Mouse (Mus musculus) MEL (cell line): ENCODE measurements around the gene Hspe1. TPM values are rescaled to one million over a fixed set of nuclear protein-coding genes. Genes with fewer than 3 reads are reported as not detected.

Source experiments
- DNase-seq: peaks from one replicate; pipeline ENCODE4 v3.0.0; 2011; ENCODE audit warnings: low read depth, low spot score
- H3K27ac ChIP-seq: 2 replicates; pipeline ENCODE4 v1.5.1; 2012; ENCODE audit warnings: low read depth, mild to moderate bottlenecking, control low read depth, low read length, moderate library complexity; ENCODE audit not compliant: control insufficient read depth
- H3K27me3 ChIP-seq, 2 experiments: fragments of 150-350 bp in 1 of 2; sonication (generic) in 1 of 2; 2 replicates each; pipeline ENCODE4 v1.6.1; 2012; ENCODE audit warnings: low read length in 2 of 2, mild to moderate bottlenecking in 2 of 2, improper control_type of control experiment in 1 of 2, moderate library complexity in 1 of 2; ENCODE audit not compliant: insufficient read depth in 2 of 2, control insufficient read depth in 1 of 2
- H3K36me3 ChIP-seq, 2 experiments: 2 replicates each; pipeline ENCODE4 v1.6.1; 2012 to 2014; ENCODE audit warnings: low read length in 2 of 2, improper control_type of control experiment in 1 of 2, inconsistent platforms in 1 of 2, mild to moderate bottlenecking in 1 of 2; ENCODE audit not compliant: insufficient read depth in 2 of 2, control insufficient read depth in 1 of 2
- H3K4me1 ChIP-seq, 2 experiments: fragments of 150-350 bp in 1 of 2; sonication (generic) in 1 of 2; 2 replicates each; pipeline ENCODE4 v1.6.1; 2012; ENCODE audit warnings: low read length in 2 of 2, improper control_type of control experiment in 1 of 2, mild to moderate bottlenecking in 1 of 2; ENCODE audit not compliant: insufficient read depth in 2 of 2, control insufficient read depth in 1 of 2
- H3K4me3 ChIP-seq, 2 experiments: fragments of 150-350 bp in 1 of 2; sonication (generic) in 1 of 2; 2 replicates each; pipeline ENCODE4 v1.5.1; 2012; ENCODE audit warnings: low read depth in 2 of 2, low read length in 2 of 2, mild to moderate bottlenecking in 2 of 2, moderate library complexity in 2 of 2, control low read depth in 1 of 2, improper control_type of control experiment in 1 of 2; ENCODE audit not compliant: control insufficient read depth in 1 of 2, insufficient read depth in 1 of 2
- H3K79me2 ChIP-seq: 2 replicates; pipeline ENCODE4 v1.6.1; 2012; ENCODE audit warnings: mild to moderate bottlenecking, low read length, moderate library complexity; ENCODE audit not compliant: control insufficient read depth, poor library complexity, insufficient read depth
- H3K9ac ChIP-seq: 2 replicates; pipeline ENCODE4 v1.6.1; 2012; ENCODE audit warnings: low read depth, mild to moderate bottlenecking, control low read depth, low read length, moderate library complexity; ENCODE audit not compliant: control insufficient read depth, poor library complexity, severe bottlenecking
- H3K9me3 ChIP-seq: fragments of 150-350 bp; sonication (generic); replicated peaks from 2 replicates; pipeline ENCODE4 v1.6.1; 2012; ENCODE audit warnings: mild to moderate bottlenecking, low read length, improper control_type of control experiment, moderate library complexity; ENCODE audit not compliant: insufficient read depth
- BHLHE40 ChIP-seq: IDR thresholded peaks from 2 replicates; pipeline ENCODE4 v1.6.1; 2012; ENCODE audit warnings: low read depth, mild to moderate bottlenecking, inconsistent platforms, low read length, improper control_type of control experiment, borderline replicate concordance
- CHD1 ChIP-seq: IDR thresholded peaks from 2 replicates; pipeline ENCODE4 v1.6.1; 2012; ENCODE audit warnings: low read depth, mild to moderate bottlenecking, inconsistent platforms, low read length, improper control_type of control experiment
- CHD2 ChIP-seq: IDR thresholded peaks from 2 replicates; pipeline ENCODE4 v1.6.1; 2011; ENCODE audit warnings: low read length, improper control_type of control experiment
- E2F4 ChIP-seq: IDR thresholded peaks from 2 replicates; pipeline ENCODE4 v1.6.1; 2011; ENCODE audit warnings: low read depth, low read length, improper control_type of control experiment, borderline replicate concordance
- ELF1 ChIP-seq: IDR thresholded peaks from 2 replicates; pipeline ENCODE4 v1.6.1; 2014; ENCODE audit warnings: low read depth, mild to moderate bottlenecking, inconsistent platforms, low read length, improper control_type of control experiment, moderate library complexity
- EP300 ChIP-seq, 2 experiments: IDR thresholded peaks; 2 replicates each; pipeline ENCODE4 v1.6.1; 2011; ENCODE audit warnings: improper control_type of control experiment in 2 of 2, low read length in 2 of 2, low read depth in 1 of 2, mild to moderate bottlenecking in 1 of 2
- ETS1 ChIP-seq: IDR thresholded peaks from 2 replicates; pipeline ENCODE4 v1.6.1; 2012; ENCODE audit warnings: low read depth, mild to moderate bottlenecking, inconsistent platforms, low read length, improper control_type of control experiment, moderate library complexity
- GABPA ChIP-seq: IDR thresholded peaks from 2 replicates; pipeline ENCODE4 v1.6.1; 2012; ENCODE audit warnings: low read depth, mild to moderate bottlenecking, inconsistent platforms, low read length, improper control_type of control experiment, moderate library complexity
- GATA1 ChIP-seq: IDR thresholded peaks from 2 replicates; pipeline ENCODE4 v1.6.1; 2011; ENCODE audit warnings: low read depth, low read length, improper control_type of control experiment
- JUND ChIP-seq: IDR thresholded peaks from 2 replicates; pipeline ENCODE4 v1.6.1; 2011; ENCODE audit warnings: low read depth, mild to moderate bottlenecking, improper control_type of control experiment, low read length
- MAFK ChIP-seq: IDR thresholded peaks from 2 replicates; pipeline ENCODE4 v1.6.1; 2011; ENCODE audit warnings: low read depth, mild to moderate bottlenecking, low read length, improper control_type of control experiment, borderline replicate concordance
- MAX ChIP-seq: IDR thresholded peaks from 2 replicates; pipeline ENCODE4 v1.6.1; 2011; ENCODE audit warnings: low read length, improper control_type of control experiment
- MAZ ChIP-seq: IDR thresholded peaks from 2 replicates; pipeline ENCODE4 v1.6.1; 2012; ENCODE audit warnings: low read depth, mild to moderate bottlenecking, inconsistent platforms, low read length, improper control_type of control experiment
- MEF2A ChIP-seq: IDR thresholded peaks from 2 replicates; pipeline ENCODE4 v1.6.1; 2014; ENCODE audit warnings: low read depth, mild to moderate bottlenecking, inconsistent platforms, low read length, improper control_type of control experiment; ENCODE audit not compliant: poor library complexity, insufficient replicate concordance, severe bottlenecking; ENCODE audit errors: extremely low read depth
- MXI1 ChIP-seq: IDR thresholded peaks from 2 replicates; pipeline ENCODE4 v1.6.1; 2011; ENCODE audit warnings: mild to moderate bottlenecking, low read depth, low read length, improper control_type of control experiment
- MYC ChIP-seq: IDR thresholded peaks from 2 replicates; pipeline ENCODE4 v1.6.1; 2011; ENCODE audit warnings: low read depth, mild to moderate bottlenecking, low read length, improper control_type of control experiment, moderate library complexity
- NRF1 ChIP-seq: IDR thresholded peaks from 2 replicates; pipeline ENCODE4 v1.6.1; 2014; ENCODE audit warnings: low read depth, mild to moderate bottlenecking, inconsistent platforms, low read length, improper control_type of control experiment, moderate library complexity; ENCODE audit not compliant: poor library complexity, insufficient read depth, severe bottlenecking
- POLR2A ChIP-seq, 2 experiments: IDR thresholded peaks; 2 replicates each; pipeline ENCODE4 v1.6.1; 2011 to 2012; ENCODE audit warnings: low read length in 2 of 2, mild to moderate bottlenecking in 2 of 2, control low read depth in 1 of 2, improper control_type of control experiment in 1 of 2, low read depth in 1 of 2, moderate library complexity in 1 of 2; ENCODE audit not compliant: control insufficient read depth in 1 of 2, insufficient read depth in 1 of 2, poor library complexity in 1 of 2
- POLR2AphosphoS2 ChIP-seq: IDR thresholded peaks from 2 replicates; pipeline ENCODE4 v1.6.1; 2011; ENCODE audit warnings: low read length, improper control_type of control experiment
- RAD21 ChIP-seq: IDR thresholded peaks from 2 replicates; pipeline ENCODE4 v1.6.1; 2011; ENCODE audit warnings: mild to moderate bottlenecking, low read depth, low read length, improper control_type of control experiment
- RCOR1 ChIP-seq: IDR thresholded peaks from 2 replicates; pipeline ENCODE4 v1.6.1; 2012; ENCODE audit warnings: low read depth, mild to moderate bottlenecking, inconsistent platforms, low read length, improper control_type of control experiment
- SIN3A ChIP-seq: IDR thresholded peaks from 2 replicates; pipeline ENCODE4 v1.6.1; 2012; ENCODE audit warnings: low read length, improper control_type of control experiment, inconsistent platforms
- SMC3 ChIP-seq: IDR thresholded peaks from 2 replicates; pipeline ENCODE4 v1.6.1; 2011; ENCODE audit warnings: low read depth, low read length, improper control_type of control experiment
- TAL1 ChIP-seq: IDR thresholded peaks from 2 replicates; pipeline ENCODE4 v1.6.1; 2012; ENCODE audit warnings: mild to moderate bottlenecking, inconsistent platforms, low read length, moderate library complexity, mixed read lengths
- TBP ChIP-seq: IDR thresholded peaks from 2 replicates; pipeline ENCODE4 v1.8.0; 2011; ENCODE audit warnings: low read depth, low read length, improper control_type of control experiment
- TCF12 ChIP-seq: IDR thresholded peaks from 2 replicates; pipeline ENCODE4 v1.6.1; 2014; ENCODE audit warnings: low read depth, mild to moderate bottlenecking, inconsistent platforms, low read length, improper control_type of control experiment, moderate library complexity
- USF2 ChIP-seq, 2 experiments: IDR thresholded peaks; 2 replicates each; pipeline ENCODE4 v1.6.1; 2011 to 2012; ENCODE audit warnings: improper control_type of control experiment in 2 of 2, low read length in 2 of 2, borderline replicate concordance in 1 of 2, inconsistent platforms in 1 of 2, low read depth in 1 of 2, mild to moderate bottlenecking in 1 of 2; ENCODE audit not compliant: insufficient read depth in 1 of 2
- ZKSCAN1 ChIP-seq: IDR thresholded peaks from 2 replicates; pipeline ENCODE4 v1.6.1; 2012; ENCODE audit warnings: low read depth, mild to moderate bottlenecking, inconsistent platforms, low read length, improper control_type of control experiment, moderate library complexity
- ZMIZ1 ChIP-seq: IDR thresholded peaks from 2 replicates; pipeline ENCODE4 v1.6.1; 2012; ENCODE audit warnings: low read depth, mild to moderate bottlenecking, inconsistent platforms, low read length, improper control_type of control experiment, moderate library complexity
- ZNF384 ChIP-seq: IDR thresholded peaks from 2 replicates; pipeline ENCODE4 v1.6.1; 2012; ENCODE audit warnings: low read depth, mild to moderate bottlenecking, inconsistent platforms, low read length, improper control_type of control experiment
- polyA plus RNA-seq, 2 experiments: library from polyadenylated mRNA; stranded (reverse) in 1 of 2; unstranded in 1 of 2; fragments of >175 nt in 1 of 2; fragments of >200 nt in 1 of 2; gene quantifications; 2 replicates each; pipeline versions ENCODE4 v1.2.1 to v1.2.4; 2012; ENCODE audit warnings: low replicate concordance in 2 of 2, low read depth in 1 of 2; ENCODE audit not compliant: insufficient read length in 2 of 2, insufficient read depth in 1 of 2, missing spikeins in 1 of 2
- total RNA-seq: library from RNA; depleted of rRNA; stranded (reverse); fragments of 300-350 nt; gene quantifications from 2 replicates; pipeline ENCODE4 v1.2.3, GENCODE M21; 2012

Gene Hspe1
- total and polyA plus RNA-seq, 3 experiments = 752 to 942 TPM; not detected in 1

DNA sequence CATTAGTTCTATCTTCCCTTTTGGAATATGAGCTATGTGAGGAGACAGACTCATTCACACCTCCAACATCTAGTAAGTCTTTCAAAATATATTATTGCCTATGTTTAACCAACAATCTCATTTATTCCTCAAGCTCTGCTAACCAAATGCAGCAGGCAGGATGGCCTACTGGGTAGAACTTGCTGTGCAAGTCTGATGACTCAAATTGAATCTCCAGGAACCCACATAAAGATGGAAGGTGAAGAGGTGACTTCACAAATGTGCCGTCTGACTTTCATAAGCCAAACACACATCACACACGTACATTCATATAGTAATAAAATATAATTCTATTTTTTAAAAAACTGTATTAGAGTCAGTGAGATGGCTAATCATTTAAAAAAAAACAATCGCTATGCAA is 36.3 kb upstream of the Hspe1 start:
- no peak for TF ChIP-seq MAX
- no peak for TF ChIP-seq SIN3A
- no peak for TF ChIP-seq POLR2A (IDR thresholded peaks at IDR 0.05; ENCODE audit: control insufficient read depth in 1 of 2, insufficient read depth in 1 of 2, low read depth in 1 of 2, low read length in 2 of 2, poor library complexity in 1 of 2)
- no peak for TF ChIP-seq RAD21
- no peak for TF ChIP-seq RCOR1
- no peak for TF ChIP-seq GATA1
- no peak for TF ChIP-seq USF2 (IDR thresholded peaks at IDR 0.05; ENCODE audit: borderline replicate concordance in 1 of 2, insufficient read depth in 1 of 2, low read depth in 1 of 2, low read length in 2 of 2)
- TF ChIP-seq SMC3 = no peak
- TF ChIP-seq MEF2A = no peak
- TF ChIP-seq ZKSCAN1 = no peak
- no peak for TF ChIP-seq ZNF384
- TF ChIP-seq MAZ = no peak
- no peak for TF ChIP-seq GABPA
- no peak for TF ChIP-seq MYC
- TF ChIP-seq MXI1 = no peak
- TF ChIP-seq CHD1 = no peak
- no peak for DNase-seq
- Histone ChIP-seq H3K4me1 (peaks cover 11 to 16% of the 10 kb centered on the region in 2 experiments), H3K4me3 (peak overlapping the region; percentile 62 to 86; a peak in 3 of 4 replicates), H3K27ac (no peak overlapping the region), H3K27me3 (no peaks in the 10 kb centered on the region), H3K36me3 (peaks cover 0 to 27% of the 10 kb centered on the region in 2 experiments; a peak in 2 of 4 replicates), H3K79me2 (peaks cover 14% of the 10 kb centered on the region), H3K9me3 (no peaks in the 10 kb centered on the region), H3K9ac (peak overlapping the region; percentile 74)

DNA sequence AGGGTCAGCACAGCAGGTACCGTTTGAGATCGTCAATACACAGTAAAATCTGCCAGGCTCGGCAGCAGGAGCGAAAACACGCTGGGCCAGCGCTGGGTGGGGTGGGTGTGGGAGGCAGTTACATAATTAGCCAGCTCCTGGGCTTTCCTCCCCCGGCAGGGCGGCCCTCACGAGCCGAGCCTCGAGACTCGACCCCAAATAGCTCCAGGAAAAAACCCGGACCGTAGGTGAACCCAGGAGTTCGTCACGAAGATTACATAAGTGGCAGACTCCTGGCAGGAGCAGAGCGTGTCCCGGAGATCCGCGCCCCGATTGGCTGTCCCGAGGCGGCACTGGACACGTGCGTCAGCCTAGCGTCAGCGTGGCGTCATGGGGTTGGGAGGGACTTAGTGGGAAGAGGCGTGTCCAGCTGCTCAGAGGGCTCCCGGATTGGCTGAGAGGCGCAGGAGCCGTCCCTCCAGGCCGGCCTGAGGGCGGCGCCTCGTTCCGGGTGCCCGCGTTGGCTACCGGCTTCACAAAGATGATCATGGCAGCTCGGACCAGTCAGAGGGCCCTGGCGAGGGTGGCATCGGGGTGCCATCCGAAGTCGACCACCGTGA is 35.5 kb upstream of the Hspe1 start, which contains the start of gene Coq10b:
Coq10b (plus strand) TSS at position 416 of the 599 bp plus-strand sequence.
- H3K4me1 ChIP-seq = peaks cover 11 to 16% of the 10 kb centered on the region in 2 experiments
- H3K36me3 ChIP-seq = peaks cover 0 to 27% of the 10 kb centered on the region in 2 experiments; a peak in 2 of 4 replicates
- peak; percentile 97 for DNase-seq
- 0 out of 4 replicates have a peak, but pooled peaks of 1 of the 2 experiments have one; percentile 36 for TF ChIP-seq USF2 (IDR thresholded peaks at IDR 0.05; ENCODE audit: borderline replicate concordance in 1 of 2, insufficient read depth in 1 of 2, low read depth in 1 of 2, low read length in 2 of 2)
- TF ChIP-seq NRF1 = peak; percentile 52; the same call in 1 of the 2 replicates
- TF ChIP-seq MXI1 = peak; percentile 89
- no peak for TF ChIP-seq E2F4
- TF ChIP-seq ETS1 = peak; percentile 15; the same call in 1 of the 2 replicates
- no peak for TF ChIP-seq CHD2
- peak; percentile 97 for TF ChIP-seq MAX
- TF ChIP-seq GATA1 = no peak
- TF ChIP-seq SIN3A = peak; percentile 2; the same call in 1 of the 2 replicates
- TF ChIP-seq MAFK = no peak
- TF ChIP-seq BHLHE40 = peak; percentile 67; the same call in 1 of the 2 replicates
- no peak for TF ChIP-seq ZMIZ1
- no peak for TF ChIP-seq TAL1
- no peak for TF ChIP-seq EP300 (IDR thresholded peaks at IDR 0.05; ENCODE audit: low read depth in 1 of 2, low read length in 2 of 2)
- TF ChIP-seq TCF12 = no peak; the same call in 1 of the 2 replicates
- no peak for TF ChIP-seq ZKSCAN1
- TF ChIP-seq CHD1 = no peak
- TF ChIP-seq JUND = no peak
- TF ChIP-seq POLR2AphosphoS2 = peak; percentile 58; the same call in 1 of the 2 replicates
- peak; percentile 50; the same call in 1 of the 2 replicates for TF ChIP-seq TBP
- TF ChIP-seq ELF1 = peak; percentile 61; the same call in 1 of the 2 replicates

More for the DNA sequence above, 35.5 kb upstream of the Hspe1 start, which contains the start of gene Coq10b:
- Histone ChIP-seq H3K9ac (peak within 1 kb of the TSS; percentile 93), H3K4me3 (peak within 1 kb of the TSS; percentile 86 to 87), H3K27ac (peak within 1 kb of the TSS; percentile 63), H3K79me2 (peaks cover 15% of the 10 kb centered on the region), H3K27me3 (no peaks in the 10 kb centered on the region), H3K9me3 (no peaks in the 10 kb centered on the region)
